Comparison of ENCODE assay signal across 8 mouse cellular contexts in genomic region chr9:121297171-121298064, GRCm38 (mm10). TPM values are rescaled to one million over a fixed set of nuclear protein-coding genes. Genes with fewer than 3 reads are reported as not detected.
A peak's percentile ranks its signal among the peaks of the same experiment; 100 is the strongest.
DNase-seq lines count a peak whose midpoint lies in the region; ATAC-seq and TF ChIP-seq lines count a peak whose summit lies in the region.

TSS of gene Trak1 (plus strand) at chr9:121297502.

- peak; percentile 89 for ATAC-seq in liver, embryonic 11.5 days (replicated peaks; ENCODE audit: low FRiP score)

- peak within 1 kb of the TSS; percentile 90 for H3K9ac ChIP-seq in liver, embryonic 11.5 days (ENCODE audit: low read depth, low read length)

- no peak for TF ChIP-seq CTCF in kidney, adult 2 months (conservative IDR thresholded peaks at IDR 0.05; ENCODE audit: insufficient read depth, insufficient read length, low read depth, low read length)

- WGBS in kidney, adult 2 months, result under 1% methylated on average over 91 of the region's 116 CpGs
- under 1% methylated on average over 108 of the region's 116 CpGs for WGBS in liver, embryonic 11.5 days

- peak within 1 kb of the TSS; percentile 98 for H3K4me2 ChIP-seq in liver, embryonic 11.5 days
- peak within 1 kb of the TSS; percentile 86 for H3K4me2 ChIP-seq in myocyte (ENCODE audit: low read depth)

- H3K4me3 ChIP-seq in kidney, adult 2 months (ENCODE audit: insufficient read depth, low read depth, low read length), result peak within 1 kb of the TSS; percentile 84
- H3K4me3 ChIP-seq in liver, embryonic 11.5 days (ENCODE audit: low read depth, low read length), result peak within 1 kb of the TSS; percentile 77
- H3K4me3 ChIP-seq in myocyte, result peak within 1 kb of the TSS; percentile 80

- peak within 1 kb of the TSS; percentile 49 for H3ac ChIP-seq in myocyte (ENCODE audit: control insufficient read depth, insufficient read length)

- peak within 1 kb of the TSS; percentile 88 for H3K27ac ChIP-seq in kidney, adult 2 months (ENCODE audit: insufficient read depth, low read depth, low read length)
- peak within 1 kb of the TSS; percentile 38; the same call in 1 of the 2 replicates for H3K27ac ChIP-seq in liver, embryonic 11.5 days (ENCODE audit: low read depth, low read length)

- H3K36me3 ChIP-seq in kidney, adult 2 months (ENCODE audit: control insufficient read depth, insufficient read depth, low read length), result no peaks in the 10 kb centered on the region
- no peaks in the 10 kb centered on the region for H3K36me3 ChIP-seq in liver, embryonic 11.5 days (ENCODE audit: control insufficient read depth, insufficient read depth, low read length)
- peaks cover 4% of the 10 kb centered on the region for H3K36me3 ChIP-seq in myocyte (ENCODE audit: control insufficient read depth, insufficient read depth)

- H3K27me3 ChIP-seq in kidney, adult 2 months (replicated peaks; ENCODE audit: control insufficient read depth, insufficient read depth, low read length), result no peaks in the 10 kb centered on the region
- peaks cover 22% of the 10 kb centered on the region for H3K27me3 ChIP-seq in liver, embryonic 11.5 days (replicated peaks; ENCODE audit: control insufficient read depth, insufficient read depth, low read length)
- no peaks in the 10 kb centered on the region for H3K27me3 ChIP-seq in myocyte (ENCODE audit: control insufficient read depth, insufficient read depth, insufficient read length)

- peaks cover 47% of the 10 kb centered on the region for H3K79me2 ChIP-seq in myocyte (ENCODE audit: control insufficient read depth, insufficient read depth)

- peak; percentile 45 to 74 for DNase-seq in urinary bladder, adult 18-20 months (ENCODE audit: low spot score in 2 of 2)
- DNase-seq in urinary bladder, postnatal 10 days (ENCODE audit: low spot score), result no peak
- DNase-seq in embryo, embryonic 10.5 days (ENCODE audit: low spot score), result peak; percentile 72
- DNase-seq in heart, adult 18-20 months, result peak; percentile 76 to 84
- DNase-seq in kidney, adult 2 months, result peak; percentile 74
- peak; percentile 73 for DNase-seq in liver, embryonic 11.5 days (ENCODE audit: low spot score)
- peak; percentile 55 to 59 for DNase-seq in thymus, adult 18-20 months

- TF ChIP-seq POLR2A in kidney, adult 2 months (IDR thresholded peaks at IDR 0.05; ENCODE audit: low read depth, low read length), result no peak
- TF ChIP-seq POLR2A in myocyte (IDR thresholded peaks at IDR 0.05; ENCODE audit: insufficient read length, low read depth), result peak; percentile 95

- no peaks in the 10 kb centered on the region for H3K9me3 ChIP-seq in liver, embryonic 11.5 days (ENCODE audit: control insufficient read depth, low read length)

- H3K4me1 ChIP-seq in kidney, adult 2 months (ENCODE audit: control insufficient read depth, insufficient read depth, low read length), result peaks cover 26% of the 10 kb centered on the region
- peaks cover 27% of the 10 kb centered on the region for H3K4me1 ChIP-seq in liver, embryonic 11.5 days (replicated peaks; ENCODE audit: control insufficient read depth, insufficient read depth, low read length)

TF ChIP-seq in myocyte, 11 proteins besides CTCF, POLR2A, EP300 and RAD21:
- TF ChIP-seq MYOG (IDR thresholded peaks at IDR 0.05; ENCODE audit: control insufficient read depth in 1 of 3, insufficient read depth in 1 of 3, insufficient read length in 2 of 3, low read depth in 2 of 3) (peak in 2 of 3 experiments; percentile 5 to 23), POLR2AphosphoS2 (IDR thresholded peaks at IDR 0.05; ENCODE audit: insufficient read length, low read depth) (peak; percentile 92), SRF (IDR thresholded peaks at IDR 0.05; ENCODE audit: control insufficient read depth, insufficient read length, low read depth) (no peak), MYOD1 (IDR thresholded peaks at IDR 0.05; ENCODE audit: control insufficient read depth in 1 of 3, insufficient read length in 2 of 3, low read depth in 2 of 3) (peak in 1 of 3 experiments; percentile 36), USF1 (IDR thresholded peaks at IDR 0.05; ENCODE audit: low read depth) (no peak), TCF3 (IDR thresholded peaks at IDR 0.05; ENCODE audit: insufficient read length, low read depth) (no peak)

RNA-seq across cellular contexts. Expression of gene Trak1, which starts in this region (rescaled TPM):
- total RNA-seq in heart, adult 18-20 months (2021), result 100 to 1,000 TPM; 294 to 298 TPM
- polyA plus RNA-seq in kidney, adult 2 months (2012; rRNA removed), result 65.1 and 65.2 TPM in 2 replicates
- polyA plus RNA-seq in liver, embryonic 11.5 days (2014; fragmentation: Nextera tagmentation; extraction: Ambion mirVana), result 11.2 and 13.1 TPM in 2 replicates
- 60.8 TPM for polyA plus RNA-seq in myocyte (2012; fragmentation: generic; extraction: Trizol)
